Mouse (Mus musculus): Measurements from ENCODE around the gene Serpina1b. TPM values are rescaled to one million over a fixed set of nuclear protein-coding genes. Genes with fewer than 3 reads are reported as not detected.
"Not testable (repeated sequence)": the region's sequence is repeated elsewhere in the genome, so short reads cannot be mapped to it uniquely, and the experiment has no call there.

Gene Serpina1b
- polyA plus RNA-seq (2015; fragmentation: Nextera tagmentation; extraction: Ambion mirVana) = 6.7 and 8.0 TPM in 2 replicates

DNA sequence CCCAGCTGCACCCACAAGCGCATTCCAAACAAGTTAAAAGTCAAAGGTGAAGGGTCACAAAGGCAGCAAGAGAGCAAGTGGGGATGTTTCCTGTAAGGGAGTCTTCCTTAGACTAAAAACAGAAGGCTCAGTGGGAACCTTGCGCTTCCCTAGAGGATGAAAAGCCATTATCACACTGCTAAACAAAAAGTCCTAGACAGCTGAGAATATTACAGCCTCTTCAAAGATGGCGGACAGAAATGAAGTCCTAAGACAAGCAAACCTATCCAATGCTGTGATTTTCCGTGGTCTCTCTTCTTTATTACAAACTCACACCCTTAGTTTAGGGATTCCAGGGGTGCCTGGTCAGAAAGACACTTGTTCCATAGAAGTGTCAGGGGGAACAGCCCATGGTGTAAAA lies at the start of gene Serpina1b:
Gene Serpina1b (minus strand): TSS at position 101 of the 400 bp plus-strand sequence.
- H3K27me3 ChIP-seq (ENCODE audit: insufficient read depth, low read length); H3K9me3 ChIP-seq (ENCODE audit: low read length); H3K4me3 ChIP-seq (ENCODE audit: low read length); H3K4me2 ChIP-seq (replicated peaks; ENCODE audit: low read depth, low read length); H3K9ac ChIP-seq (replicated peaks; ENCODE audit: low read length); H3K4me1 ChIP-seq (ENCODE audit: insufficient read depth, low read length); ATAC-seq (ENCODE audit: low FRiP score, low TSS enrichment); H3K27ac ChIP-seq (ENCODE audit: low read length); H3K36me3 ChIP-seq (ENCODE audit: insufficient read depth, low read length): not testable (repeated sequence)
- 78% methylated on average over 4 of the region's 4 CpGs for WGBS

DNA sequence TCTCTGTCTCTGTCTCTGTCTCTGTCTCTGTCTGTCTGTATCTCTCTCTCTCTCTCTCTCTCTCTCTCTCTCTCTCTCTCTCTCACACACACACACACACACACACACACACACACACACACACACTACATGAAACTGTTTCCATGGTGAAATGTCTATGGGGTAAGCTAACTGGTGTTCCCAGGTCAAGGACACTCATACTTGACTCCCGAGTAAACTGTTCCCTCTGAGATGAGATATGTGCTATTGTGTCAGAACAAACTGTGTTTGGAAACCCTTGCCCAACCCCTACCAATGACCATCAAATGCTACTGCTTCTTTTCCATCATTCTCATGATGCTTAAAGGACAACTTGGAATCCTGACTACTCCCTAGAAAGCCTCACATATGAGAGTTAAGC lies 36.7 kb upstream of the Serpina1b start:
- WGBS = 79% methylated on average over 1 of the region's 1 CpGs
- H3K9me3 ChIP-seq (ENCODE audit: low read length); H3K27me3 ChIP-seq (ENCODE audit: insufficient read depth, low read length); H3K4me2 ChIP-seq (replicated peaks; ENCODE audit: low read depth, low read length); H3K4me1 ChIP-seq (ENCODE audit: insufficient read depth, low read length); ATAC-seq (ENCODE audit: low FRiP score, low TSS enrichment); H3K27ac ChIP-seq (ENCODE audit: low read length); H3K9ac ChIP-seq (replicated peaks; ENCODE audit: low read length); H3K36me3 ChIP-seq (ENCODE audit: insufficient read depth, low read length); H3K4me3 ChIP-seq (ENCODE audit: low read length): not testable (repeated sequence)

DNA sequence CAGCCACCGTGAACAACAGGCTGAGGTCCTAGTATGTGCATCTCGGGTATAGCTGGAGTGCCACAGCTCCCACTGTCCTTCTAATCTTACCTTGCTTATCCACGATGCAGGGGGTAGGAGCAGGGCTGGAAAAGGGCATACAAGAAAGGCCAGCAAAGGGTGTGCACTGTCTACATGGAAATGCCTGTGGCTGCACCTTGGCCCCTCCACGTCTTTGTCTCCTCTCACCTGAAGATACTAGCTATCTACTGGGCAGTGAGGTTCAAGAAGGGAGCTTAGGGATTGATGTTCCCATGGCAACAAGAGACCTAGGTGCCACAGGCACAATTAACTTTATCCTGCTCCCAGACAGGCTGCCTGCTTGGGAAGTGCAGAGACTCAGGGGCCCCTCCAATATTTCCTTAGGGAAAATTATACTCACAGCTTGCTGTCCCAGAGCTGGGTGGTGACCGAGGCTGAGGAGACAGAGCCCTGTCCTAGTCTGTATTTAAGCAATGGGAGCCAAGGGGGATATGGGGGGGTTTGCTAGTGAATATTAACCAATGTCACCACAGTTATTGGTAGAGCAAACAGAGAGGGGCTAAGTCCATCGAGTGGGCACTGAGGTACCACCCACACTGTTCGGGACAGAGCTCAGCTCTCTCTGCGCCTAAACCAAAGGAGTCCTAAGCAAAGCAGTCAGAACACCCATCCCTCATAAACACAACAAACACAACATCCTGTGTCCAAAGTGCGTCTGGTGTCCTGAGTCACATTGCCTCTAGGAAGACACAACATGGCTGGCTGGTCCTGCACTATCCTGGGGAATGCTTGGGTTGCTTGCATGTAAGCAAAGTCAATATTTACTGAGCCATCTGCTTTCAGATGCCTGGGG lies 33.2 kb upstream of the Serpina1b start, which contains the start of gene Serpina1a:
Gene Serpina1a (minus strand): TSS at position 462 of the 874 bp plus-strand sequence.
- WGBS = 74% methylated on average over 9 of the region's 9 CpGs
- not testable (repeated sequence) for H3K36me3 ChIP-seq (ENCODE audit: insufficient read depth, low read length); H3K9me3 ChIP-seq (ENCODE audit: low read length); H3K27ac ChIP-seq (ENCODE audit: low read length); H3K4me3 ChIP-seq (ENCODE audit: low read length); H3K4me2 ChIP-seq (replicated peaks; ENCODE audit: low read depth, low read length); H3K4me1 ChIP-seq (ENCODE audit: insufficient read depth, low read length); H3K27me3 ChIP-seq (ENCODE audit: insufficient read depth, low read length); H3K9ac ChIP-seq (replicated peaks; ENCODE audit: low read length); ATAC-seq (ENCODE audit: low FRiP score, low TSS enrichment)

DNA sequence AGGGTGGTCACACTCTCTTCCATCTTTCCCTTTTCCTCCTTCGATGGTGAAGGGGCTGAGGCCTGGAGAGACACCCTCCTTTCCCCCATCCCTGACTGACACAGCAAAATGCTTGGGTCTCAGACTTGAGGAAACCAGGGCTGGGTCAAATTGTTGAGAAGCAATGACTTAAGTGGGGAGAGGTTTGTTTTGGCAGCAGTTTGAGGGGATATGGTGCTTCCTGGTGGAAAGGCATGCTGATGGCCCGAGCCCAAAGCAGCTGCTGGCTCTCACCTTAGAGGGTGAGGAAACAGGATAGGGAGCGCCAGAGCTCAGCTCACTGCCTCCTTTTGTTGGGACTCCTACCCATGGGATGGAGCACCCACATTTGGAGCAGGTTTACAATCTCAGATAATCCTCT lies 30.8 kb upstream of the Serpina1b start:
- Histone ChIP-seq H3K36me3 (ENCODE audit: insufficient read depth, low read length) (no peaks in the 10 kb centered on the region), H3K4me1 (ENCODE audit: insufficient read depth, low read length) (no peaks in the 10 kb centered on the region), H3K27ac (ENCODE audit: low read length) (no peak overlapping the region), H3K27me3 (ENCODE audit: insufficient read depth, low read length) (no peaks in the 10 kb centered on the region), H3K9me3 (ENCODE audit: low read length) (no peaks in the 10 kb centered on the region), H3K4me3 (ENCODE audit: low read length) (no peak overlapping the region), H3K9ac (replicated peaks; ENCODE audit: low read length) (no peak overlapping the region), H3K4me2 (replicated peaks; ENCODE audit: low read depth, low read length) (no peak overlapping the region)
- WGBS = 65% methylated on average over 3 of the region's 3 CpGs
- ATAC-seq (ENCODE audit: low FRiP score, low TSS enrichment) = no peak

DNA sequence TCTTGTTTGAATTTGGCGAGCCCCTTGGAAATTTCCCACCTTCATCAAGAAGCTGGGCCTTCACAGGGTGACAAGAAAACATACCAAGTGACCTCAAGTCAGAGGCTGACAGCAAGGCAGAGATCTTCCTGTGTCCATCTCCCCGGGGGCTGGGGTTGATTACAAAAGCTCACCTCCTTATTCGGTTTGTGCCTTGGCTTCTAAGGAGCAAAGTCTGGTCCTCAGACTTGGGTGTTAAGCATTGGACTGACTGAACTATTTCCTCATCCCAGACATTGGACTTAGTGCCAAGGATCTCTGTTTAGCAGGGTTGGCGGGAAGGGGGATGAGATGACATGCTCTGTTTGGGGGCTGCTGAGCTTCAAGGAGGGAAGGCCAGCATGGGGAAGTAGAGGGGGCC lies 30.4 kb upstream of the Serpina1b start:
- H3K4me2 ChIP-seq (replicated peaks; ENCODE audit: low read depth, low read length); H3K27ac ChIP-seq (ENCODE audit: low read length); H3K9ac ChIP-seq (replicated peaks; ENCODE audit: low read length); H3K4me1 ChIP-seq (ENCODE audit: insufficient read depth, low read length); H3K36me3 ChIP-seq (ENCODE audit: insufficient read depth, low read length); H3K4me3 ChIP-seq (ENCODE audit: low read length); H3K9me3 ChIP-seq (ENCODE audit: low read length); H3K27me3 ChIP-seq (ENCODE audit: insufficient read depth, low read length); ATAC-seq (ENCODE audit: low FRiP score, low TSS enrichment): not testable (repeated sequence)
- WGBS = 76% methylated on average over 3 of the region's 4 CpGs

DNA sequence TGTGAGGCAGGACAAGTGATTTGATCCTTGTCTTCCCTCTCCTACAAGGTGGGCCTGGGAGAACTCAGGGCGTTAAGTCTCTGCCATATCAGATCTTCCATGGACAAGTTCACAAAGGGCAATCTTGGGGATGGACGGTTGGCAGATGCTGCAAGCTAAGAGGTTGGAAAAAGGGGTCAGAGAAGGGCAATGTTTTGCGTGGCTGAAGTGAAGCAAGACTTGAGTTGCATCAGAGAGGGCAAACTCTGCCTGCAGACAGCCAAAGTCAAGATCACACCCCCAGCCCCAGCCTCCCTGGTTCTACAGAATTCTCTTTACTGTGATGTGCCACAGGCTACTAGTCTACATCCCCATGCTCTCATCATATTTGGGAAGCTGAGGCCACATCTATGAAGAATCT lies 29.4 kb upstream of the Serpina1b start:
- H3K9ac ChIP-seq (replicated peaks; ENCODE audit: low read length); H3K9me3 ChIP-seq (ENCODE audit: low read length); ATAC-seq (ENCODE audit: low FRiP score, low TSS enrichment); H3K27ac ChIP-seq (ENCODE audit: low read length); H3K36me3 ChIP-seq (ENCODE audit: insufficient read depth, low read length); H3K4me3 ChIP-seq (ENCODE audit: low read length); H3K4me1 ChIP-seq (ENCODE audit: insufficient read depth, low read length); H3K4me2 ChIP-seq (replicated peaks; ENCODE audit: low read depth, low read length); H3K27me3 ChIP-seq (ENCODE audit: insufficient read depth, low read length): not testable (repeated sequence)
- WGBS = 70% methylated on average over 3 of the region's 3 CpGs

DNA sequence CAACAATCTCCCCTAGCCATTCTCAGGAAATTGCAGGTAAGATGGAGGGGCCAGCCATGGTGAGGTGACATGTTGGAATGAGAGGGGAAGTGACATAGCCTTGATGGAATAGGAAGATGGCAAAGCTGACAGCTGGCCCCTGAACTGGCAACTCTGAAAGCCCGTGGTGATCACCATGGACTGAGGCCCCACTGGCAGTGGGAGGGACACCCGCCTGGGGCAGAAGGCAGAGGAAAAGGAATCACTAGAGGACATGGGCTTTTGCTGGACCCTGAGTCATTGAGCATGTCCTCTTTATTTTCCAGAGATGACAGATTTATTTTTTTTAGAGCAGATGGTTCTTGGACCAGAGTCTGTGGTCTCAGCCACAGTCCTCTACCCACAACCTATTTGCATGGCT lies 22.9 kb upstream of the Serpina1b start:
- not testable (repeated sequence) for H3K36me3 ChIP-seq (ENCODE audit: insufficient read depth, low read length); H3K27me3 ChIP-seq (ENCODE audit: insufficient read depth, low read length); H3K9ac ChIP-seq (replicated peaks; ENCODE audit: low read length); H3K4me2 ChIP-seq (replicated peaks; ENCODE audit: low read depth, low read length); H3K9me3 ChIP-seq (ENCODE audit: low read length); ATAC-seq (ENCODE audit: low FRiP score, low TSS enrichment); H3K4me3 ChIP-seq (ENCODE audit: low read length); H3K4me1 ChIP-seq (ENCODE audit: insufficient read depth, low read length); H3K27ac ChIP-seq (ENCODE audit: low read length)
- WGBS = 72% methylated on average over 2 of the region's 2 CpGs

DNA sequence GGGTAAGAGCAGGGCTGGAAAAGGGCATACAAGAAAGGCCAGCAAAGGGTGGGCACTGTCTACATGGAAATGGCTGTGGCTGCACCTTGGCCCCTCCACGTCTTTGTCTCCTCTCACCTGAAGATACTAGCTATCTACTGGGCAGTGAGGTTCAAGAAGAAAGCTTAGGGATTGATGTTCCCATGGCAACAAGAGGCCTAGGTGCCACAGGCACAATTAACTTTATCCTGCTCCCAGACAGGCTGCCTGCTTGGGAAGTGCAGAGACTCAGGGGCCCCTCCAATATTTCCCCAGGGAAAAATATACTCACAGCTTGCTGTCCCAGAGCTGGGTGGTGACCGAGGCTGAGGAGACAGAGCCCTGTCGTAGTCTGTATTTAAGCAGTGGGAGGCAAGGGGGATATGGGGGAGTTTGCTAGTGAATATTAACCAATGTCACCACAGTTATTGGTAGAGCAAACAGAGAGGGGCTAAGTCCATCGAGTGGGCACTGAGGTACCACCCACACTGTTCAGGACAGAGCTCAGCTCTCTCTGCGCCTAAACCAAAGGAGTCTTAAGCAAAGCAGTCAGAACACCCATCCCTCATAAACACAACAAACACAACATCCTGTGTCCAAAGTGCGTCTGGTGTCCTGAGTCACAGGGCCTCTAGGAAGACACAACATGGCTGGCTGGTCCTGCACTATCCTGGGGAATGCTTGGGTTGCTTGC lies 2.4 kb downstream of the Serpina1b start:
- H3K4me2 ChIP-seq (replicated peaks; ENCODE audit: low read depth, low read length) = 0 out of 2 replicates have a peak overlapping the region, but pooled peaks have one; percentile 10
- H3K9ac ChIP-seq (replicated peaks; ENCODE audit: low read length); H3K36me3 ChIP-seq (ENCODE audit: insufficient read depth, low read length); H3K27ac ChIP-seq (ENCODE audit: low read length); H3K4me3 ChIP-seq (ENCODE audit: low read length); H3K9me3 ChIP-seq (ENCODE audit: low read length); H3K27me3 ChIP-seq (ENCODE audit: insufficient read depth, low read length); H3K4me1 ChIP-seq (ENCODE audit: insufficient read depth, low read length): not testable (repeated sequence)
- 64% methylated on average over 6 of the region's 6 CpGs for WGBS
- 0 out of 2 replicates have a peak, but pooled peaks have one; percentile 31 for ATAC-seq (ENCODE audit: low FRiP score, low TSS enrichment)

DNA sequence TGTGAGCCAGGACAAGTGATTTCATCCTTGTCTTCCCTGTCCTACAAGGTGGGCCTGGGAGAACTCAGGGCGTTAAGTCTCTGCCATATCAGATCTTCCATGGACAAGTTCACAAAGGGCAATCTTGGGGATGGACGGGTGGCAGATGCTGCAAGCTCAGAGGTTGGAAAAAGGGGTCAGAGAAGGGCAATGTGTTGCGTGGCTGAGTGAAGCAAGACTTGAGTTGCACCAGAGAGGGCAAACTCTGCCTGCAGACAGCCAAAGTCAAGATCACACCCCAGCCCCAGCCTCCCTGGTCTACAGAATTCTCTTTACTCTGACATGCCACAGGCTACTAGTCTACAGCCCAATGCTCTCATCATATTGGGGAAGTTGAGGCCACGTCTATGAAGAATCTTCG lies 6.3 kb downstream of the Serpina1b start:
- H3K4me1 ChIP-seq (ENCODE audit: insufficient read depth, low read length); H3K36me3 ChIP-seq (ENCODE audit: insufficient read depth, low read length); H3K27ac ChIP-seq (ENCODE audit: low read length); H3K9me3 ChIP-seq (ENCODE audit: low read length); ATAC-seq (ENCODE audit: low FRiP score, low TSS enrichment); H3K9ac ChIP-seq (replicated peaks; ENCODE audit: low read length); H3K27me3 ChIP-seq (ENCODE audit: insufficient read depth, low read length); H3K4me2 ChIP-seq (replicated peaks; ENCODE audit: low read depth, low read length); H3K4me3 ChIP-seq (ENCODE audit: low read length): not testable (repeated sequence)
- WGBS = 76% methylated on average over 4 of the region's 5 CpGs

All from kidney, embryonic 16.5 days (tissue).